Mouse (Mus musculus) cortical plate, adult 2 months (tissue): ENCODE measurements around the gene Itga10.

ENCODE experiments used
- CTCF ChIP-seq: fragments of 200-500 bp; IDR thresholded peaks from 2 replicates; pipeline ENCODE4 v1.5.1; 2011; ENCODE audit warnings: mild to moderate bottlenecking, control low read depth, low read length; ENCODE audit not compliant: insufficient read depth; ENCODE audit errors: extremely low read depth
- POLR2A ChIP-seq: fragments of 200-500 bp; IDR thresholded peaks from 2 replicates; pipeline ENCODE4 v1.6.1; 2011; ENCODE audit warnings: mild to moderate bottlenecking, low read length, control low read depth; ENCODE audit not compliant: insufficient read depth; ENCODE audit errors: extremely low read depth

DNA sequence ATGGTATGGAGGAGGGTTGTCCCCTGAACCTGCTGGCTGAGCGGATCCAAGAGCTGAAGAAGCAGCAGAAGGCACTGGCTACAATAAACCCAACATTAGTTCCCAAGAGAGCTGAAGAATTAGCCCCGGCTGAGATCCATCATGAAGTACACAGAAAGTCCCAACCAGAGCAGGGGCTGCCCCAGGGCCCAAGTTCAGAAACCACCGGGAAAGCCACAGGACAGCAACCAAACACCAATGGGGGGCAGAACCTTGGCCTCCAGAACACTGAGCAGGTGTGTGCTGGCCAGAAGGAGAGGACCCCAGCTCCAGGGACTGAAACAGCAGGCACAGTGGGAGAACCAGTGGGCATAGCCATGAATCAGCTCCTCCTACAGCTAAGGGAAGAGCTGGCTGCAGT lies 38.1 kb downstream of the Itga10 start:
- TF ChIP-seq POLR2A (no peak), CTCF (no peak)
